Mouse (Mus musculus): Measurements from ENCODE around the gene Hist1h2ad. TPM values are rescaled to one million over a fixed set of nuclear protein-coding genes. Genes with fewer than 3 reads are reported as not detected.
A peak's percentile ranks its signal among the peaks of the same experiment; 100 is the strongest.
"Not testable (repeated sequence)": the region's sequence is repeated elsewhere in the genome, so short reads cannot be mapped to it uniquely, and the experiment has no call there.

Hist1h2ad gene
- total RNA-seq, 2 experiments from 2014 or later: 685 TPM; not detected in 1

DNA sequence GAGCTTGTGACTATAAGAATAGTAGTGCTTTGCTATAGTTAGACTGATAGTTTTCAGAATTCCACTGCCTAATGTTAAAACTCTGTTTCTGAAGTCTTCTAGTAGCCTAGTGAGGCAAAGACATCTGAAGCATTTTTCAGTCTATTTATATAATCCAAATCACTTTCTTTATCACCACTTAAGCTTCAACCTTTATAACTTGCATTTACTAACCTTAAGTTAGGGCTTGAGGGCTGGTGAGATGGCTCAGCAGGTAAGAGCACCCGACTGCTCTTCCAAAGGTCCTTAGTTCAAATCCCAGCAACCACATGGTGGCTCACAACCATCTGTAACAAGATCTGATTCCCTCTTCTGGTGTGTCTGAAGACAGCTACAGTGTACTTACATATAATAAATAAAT, 34.4 kb upstream of the Hist1h2ad start:
- not testable (repeated sequence) for ATAC-seq (replicated peaks; ENCODE audit: poor library complexity, severe bottlenecking)

DNA sequence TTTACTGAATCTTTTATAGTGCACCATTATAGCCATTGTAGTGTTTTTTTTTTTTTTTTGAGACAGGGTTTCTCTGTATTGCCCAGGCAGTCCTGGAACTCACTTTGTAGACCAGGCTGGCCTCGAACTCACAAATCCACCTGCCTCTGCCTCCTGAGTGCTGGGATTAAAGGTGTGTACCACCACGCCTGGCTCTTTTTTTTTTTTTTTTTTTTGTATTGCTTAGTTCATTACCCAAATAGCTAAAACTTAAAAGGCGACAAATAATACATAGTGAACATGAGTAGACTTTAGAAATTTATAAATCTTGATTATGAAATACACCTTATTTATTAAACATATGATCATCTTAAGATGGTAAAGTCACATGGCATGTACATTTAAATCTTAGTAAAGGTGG, 32.7 kb upstream of the Hist1h2ad start:
- no peak for ATAC-seq (replicated peaks; ENCODE audit: poor library complexity, severe bottlenecking)

DNA sequence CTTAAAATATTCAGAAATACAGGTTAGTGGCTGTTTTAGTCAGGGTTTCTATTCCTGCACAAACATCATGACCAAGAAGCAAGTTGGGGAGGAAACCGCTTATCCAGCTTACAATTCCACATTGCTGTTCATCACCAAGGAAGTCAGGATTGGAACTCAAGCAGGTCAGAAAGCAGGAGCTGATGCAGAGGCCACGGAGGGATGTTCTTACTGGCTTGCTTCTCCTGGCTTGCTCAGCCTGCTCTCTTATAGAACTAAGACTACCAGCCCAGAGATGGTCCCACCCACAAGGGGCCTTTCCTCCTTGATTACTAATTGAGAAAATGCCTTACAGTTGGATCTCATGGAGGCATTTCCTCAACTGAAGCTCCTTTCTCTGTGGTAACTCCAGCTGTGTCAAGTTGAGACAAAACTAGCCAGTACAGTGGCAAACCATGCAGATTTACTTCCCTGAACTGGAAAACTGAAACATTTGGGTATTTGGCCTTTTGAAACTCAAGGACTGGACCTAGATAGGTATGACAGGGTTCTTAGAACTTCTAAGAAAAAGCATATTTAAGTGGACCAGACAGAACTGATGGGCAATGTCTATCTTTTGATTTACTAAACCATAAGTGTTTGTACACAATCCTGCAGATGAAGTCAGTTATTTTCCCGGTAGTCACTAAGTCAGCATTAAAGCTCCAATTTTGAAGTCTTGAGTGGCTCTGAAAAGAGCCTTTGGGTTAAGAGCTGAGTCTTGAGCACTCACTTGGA, 31.8 kb upstream of the Hist1h2ad start:
- ATAC-seq (replicated peaks; ENCODE audit: poor library complexity, severe bottlenecking): not testable (repeated sequence)

DNA sequence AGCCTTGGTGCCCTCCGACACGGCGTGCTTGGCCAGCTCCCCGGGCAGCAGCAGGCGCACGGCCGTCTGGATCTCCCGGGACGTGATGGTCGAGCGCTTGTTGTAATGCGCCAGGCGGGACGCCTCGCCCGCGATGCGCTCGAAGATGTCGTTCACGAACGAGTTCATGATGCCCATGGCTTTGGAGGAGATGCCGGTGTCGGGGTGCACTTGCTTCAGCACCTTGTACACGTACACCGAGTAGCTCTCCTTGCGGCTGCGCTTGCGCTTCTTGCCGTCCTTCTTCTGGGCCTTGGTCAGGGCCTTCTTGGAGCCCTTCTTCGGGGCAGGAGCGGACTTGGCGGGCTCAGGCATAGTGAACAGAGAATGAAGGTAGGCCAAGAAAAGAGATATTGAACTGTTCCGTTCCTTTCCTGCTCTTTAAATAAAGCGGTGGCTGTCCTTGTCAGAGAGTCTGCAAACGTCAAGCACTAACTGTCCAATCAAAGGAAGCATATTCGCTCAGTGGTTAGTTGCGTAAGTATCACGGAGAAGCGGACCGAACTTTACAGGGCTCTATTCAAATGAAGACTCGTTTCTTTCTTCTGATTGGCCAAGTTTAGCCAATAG, 31.1 kb upstream of the Hist1h2ad start, which contains the start of gene Hist1h2bh:
TSS of gene Hist1h2bh (minus strand) at position 394 of the 609 bp plus-strand sequence.
- peak; percentile 85 for ATAC-seq (replicated peaks; ENCODE audit: poor library complexity, severe bottlenecking)

DNA sequence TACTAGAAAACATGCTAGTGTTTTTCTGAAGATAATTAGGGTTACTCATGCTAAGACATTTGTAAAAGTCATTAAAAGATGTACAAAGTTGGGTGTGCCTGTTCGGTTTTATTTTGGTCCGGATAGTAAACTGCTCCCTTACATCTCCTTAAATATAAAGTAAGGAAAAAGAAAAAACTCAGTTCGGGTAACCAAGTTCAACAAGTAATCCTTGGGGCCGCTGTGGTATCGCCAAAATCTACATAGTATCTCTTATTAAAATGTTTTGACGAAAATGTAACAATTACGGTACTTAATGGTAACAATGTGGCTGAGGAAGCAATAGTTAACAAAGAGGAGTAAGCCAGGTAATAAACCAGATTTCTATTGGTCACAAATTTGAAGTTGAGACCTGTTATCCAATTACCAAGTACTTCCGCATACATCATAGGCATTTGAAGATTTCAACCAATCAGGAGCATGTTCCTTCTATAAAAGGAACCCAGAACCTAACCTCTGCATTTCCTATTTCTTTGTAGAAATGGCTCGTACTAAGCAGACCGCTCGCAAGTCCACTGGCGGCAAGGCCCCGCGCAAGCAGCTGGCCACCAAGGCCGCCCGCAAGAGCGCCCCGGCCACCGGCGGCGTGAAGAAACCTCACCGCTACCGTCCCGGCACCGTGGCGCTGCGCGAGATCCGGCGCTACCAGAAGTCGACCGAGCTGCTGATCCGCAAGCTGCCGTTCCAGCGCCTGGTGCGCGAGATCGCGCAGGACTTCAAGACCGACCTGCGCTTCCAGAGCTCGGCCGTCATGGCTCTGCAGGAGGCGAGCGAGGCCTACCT, 30.0 kb upstream of the Hist1h2ad start, which contains the start of gene Hist1h3f:
TSS of gene Hist1h3f (plus strand) at position 88 of the 822 bp plus-strand sequence.
- peak; percentile 72 for ATAC-seq (replicated peaks; ENCODE audit: poor library complexity, severe bottlenecking)

DNA sequence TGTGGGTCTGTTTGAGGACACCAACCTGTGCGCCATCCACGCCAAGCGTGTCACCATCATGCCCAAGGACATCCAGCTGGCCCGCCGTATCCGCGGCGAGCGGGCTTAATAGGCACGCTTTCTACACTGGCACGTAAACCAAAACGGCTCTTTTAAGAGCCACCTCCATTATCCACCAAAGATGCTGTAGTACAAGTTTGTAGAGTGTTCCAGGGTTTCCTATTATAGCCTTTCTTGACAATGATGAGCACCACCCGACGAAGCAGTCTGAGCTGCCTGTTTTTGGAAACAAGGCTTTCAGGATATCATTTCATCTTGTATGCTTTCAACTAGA, 29.4 kb upstream of the Hist1h2ad start:
- ATAC-seq (replicated peaks; ENCODE audit: poor library complexity, severe bottlenecking): peak; percentile 27

DNA sequence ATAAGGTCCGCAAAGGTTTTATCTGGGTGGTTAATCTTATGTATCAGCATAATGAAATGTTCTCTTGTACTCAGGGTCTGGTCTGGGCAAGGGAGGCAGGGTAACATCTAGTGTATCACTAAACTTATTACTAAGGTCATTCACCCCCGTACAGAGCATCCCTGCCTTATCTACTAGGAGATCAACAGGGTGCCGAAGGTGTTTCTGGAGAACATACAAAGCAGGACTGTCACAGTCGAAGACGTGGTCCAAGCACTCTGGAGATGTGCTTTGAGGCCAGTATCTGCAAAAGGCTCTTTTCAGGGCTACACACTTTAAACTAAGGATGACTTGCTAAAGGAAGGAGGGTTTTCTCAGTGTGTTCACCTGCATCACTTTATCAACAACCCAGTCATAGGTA, 27.5 kb upstream of the Hist1h2ad start:
- ATAC-seq (replicated peaks; ENCODE audit: poor library complexity, severe bottlenecking): no peak

DNA sequence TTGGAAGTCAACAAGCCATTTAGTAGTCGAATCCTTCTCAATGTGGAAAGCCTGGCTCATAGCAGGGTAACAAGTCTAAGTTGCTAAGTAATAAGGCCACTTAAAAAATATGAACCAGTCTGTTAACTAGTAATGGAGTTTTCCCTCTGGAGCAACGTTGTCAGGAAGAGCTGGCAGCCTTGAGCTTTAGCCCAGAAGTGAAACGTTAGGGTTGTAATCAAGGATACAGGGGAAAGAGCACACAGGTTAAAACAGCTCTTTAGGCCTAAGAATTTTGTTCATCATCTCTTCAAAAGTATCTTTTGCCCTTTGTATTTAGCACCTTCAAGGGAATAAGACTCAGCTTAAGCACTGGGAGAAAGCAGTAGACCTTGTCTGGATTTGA, 23.4 kb upstream of the Hist1h2ad start:
- no peak for ATAC-seq (replicated peaks; ENCODE audit: poor library complexity, severe bottlenecking)

DNA sequence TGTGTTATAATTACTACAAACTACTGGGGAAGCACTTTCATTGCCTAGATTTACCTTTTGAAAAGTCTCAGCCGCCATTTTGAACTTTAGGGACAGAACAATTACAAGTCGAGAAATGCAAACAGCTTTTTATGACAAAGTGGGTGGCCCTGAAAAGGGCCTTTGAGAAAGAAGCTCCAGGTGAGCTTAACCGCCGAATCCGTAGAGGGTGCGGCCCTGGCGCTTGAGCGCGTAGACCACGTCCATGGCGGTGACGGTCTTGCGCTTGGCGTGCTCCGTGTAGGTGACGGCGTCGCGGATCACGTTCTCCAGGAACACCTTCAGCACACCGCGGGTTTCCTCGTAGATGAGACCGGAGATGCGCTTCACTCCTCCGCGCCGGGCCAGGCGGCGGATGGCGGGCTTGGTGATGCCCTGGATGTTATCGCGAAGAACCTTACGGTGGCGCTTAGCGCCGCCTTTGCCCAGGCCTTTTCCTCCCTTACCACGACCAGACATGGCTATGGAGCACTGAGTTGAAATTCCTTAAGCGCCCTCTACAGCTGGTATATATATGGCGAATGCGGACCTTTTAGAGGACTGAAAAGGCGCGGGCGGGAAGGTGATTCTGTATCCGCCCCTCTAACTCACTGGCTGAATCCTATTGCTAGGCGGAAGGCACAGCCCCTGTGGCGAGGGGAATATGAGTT, 22.9 kb upstream of the Hist1h2ad start, which contains the start of gene Hist1h4f:
TSS of gene Hist1h4f (minus strand) at position 503 of the 689 bp plus-strand sequence.
- ATAC-seq (replicated peaks; ENCODE audit: poor library complexity, severe bottlenecking): peak; percentile 63

DNA sequence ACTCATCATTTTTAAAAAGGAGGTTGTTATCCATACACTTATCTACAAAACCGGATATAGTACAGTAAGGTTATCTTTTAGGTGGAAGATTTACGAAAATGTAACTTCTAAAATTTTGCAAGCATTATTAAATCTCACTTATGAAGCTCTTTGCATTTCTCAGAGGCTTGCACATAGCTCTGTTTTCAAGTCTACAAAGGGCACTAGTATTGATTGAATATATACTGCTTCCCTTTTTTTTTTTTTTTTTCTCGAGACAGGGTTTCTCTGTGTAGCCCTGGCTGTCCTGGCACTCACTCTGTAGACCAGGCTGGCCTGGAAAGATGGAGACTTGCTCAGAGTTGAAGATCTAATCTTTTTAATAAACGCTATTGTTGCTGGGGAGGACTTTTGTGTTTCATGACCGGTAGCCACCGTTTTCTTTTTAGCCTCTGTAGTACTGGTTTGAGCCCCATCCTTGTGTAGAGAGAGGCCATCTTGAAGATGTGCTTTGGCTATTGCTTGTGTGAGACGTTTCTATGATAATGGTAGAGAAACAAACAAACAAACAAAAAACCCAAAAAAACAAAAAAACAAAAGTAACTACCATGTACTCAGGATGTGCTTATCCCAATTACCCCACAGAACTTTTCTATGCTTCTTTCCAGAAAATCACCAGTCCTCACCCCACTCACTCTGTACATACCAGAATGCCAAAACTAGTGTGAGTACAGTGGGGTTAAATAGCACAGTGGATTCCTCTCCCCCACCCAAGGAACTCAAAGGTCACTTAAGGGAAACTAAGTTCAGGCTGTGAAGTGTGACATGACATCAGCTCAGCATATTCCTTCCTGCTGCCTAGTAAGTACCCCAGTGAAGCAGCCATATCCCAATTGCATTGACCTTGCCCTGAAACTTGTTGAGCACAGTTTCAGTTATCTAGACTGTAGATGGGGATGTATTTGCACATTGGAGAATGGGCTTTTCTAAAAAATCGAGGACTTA, 22.0 kb upstream of the Hist1h2ad start:
- ATAC-seq (replicated peaks; ENCODE audit: poor library complexity, severe bottlenecking): no peak

DNA sequence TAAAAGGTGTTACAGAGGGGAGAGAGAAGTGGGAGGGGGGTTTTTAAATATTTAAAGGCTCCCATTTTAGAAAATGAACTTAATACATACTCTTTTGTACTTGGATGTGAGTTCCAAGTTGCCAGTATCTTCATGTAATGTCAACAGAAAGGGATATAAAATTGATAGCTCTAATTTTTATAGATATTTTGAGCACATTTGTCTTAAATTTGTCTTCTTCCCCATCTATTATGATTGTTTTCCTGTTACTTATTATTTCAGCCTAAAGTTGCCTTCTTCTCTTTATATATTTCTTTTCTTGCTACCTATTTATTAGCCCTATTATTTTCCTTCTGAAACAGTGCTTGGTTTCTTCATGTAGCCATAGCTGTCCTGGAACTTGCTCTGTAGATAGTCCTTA, 21.2 kb upstream of the Hist1h2ad start, which contains the start of gene Hist1h1d:
TSS of gene Hist1h1d (plus strand) at position 301 of the 400 bp plus-strand sequence.
- no peak for ATAC-seq (replicated peaks; ENCODE audit: poor library complexity, severe bottlenecking)

DNA sequence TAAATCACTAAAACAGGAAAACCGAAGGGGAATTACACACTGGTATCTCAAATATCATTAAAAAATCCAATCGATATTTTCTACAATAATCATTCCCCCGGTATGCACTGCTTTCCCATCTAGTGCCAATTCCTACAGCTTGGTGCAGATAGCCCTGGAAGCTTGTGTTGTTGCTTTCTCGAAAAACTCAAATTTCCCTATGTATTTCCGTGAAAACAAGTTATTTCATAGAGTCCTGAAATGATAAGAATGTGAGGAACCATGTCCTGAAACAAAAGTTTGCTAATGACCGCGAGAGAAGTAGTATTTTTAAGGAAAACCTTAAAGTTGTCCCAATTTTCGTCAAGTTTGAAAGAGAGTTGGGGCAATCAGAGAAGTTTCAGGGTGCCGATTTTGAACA, 19.8 kb upstream of the Hist1h2ad start:
- no peak for ATAC-seq (replicated peaks; ENCODE audit: poor library complexity, severe bottlenecking)

DNA sequence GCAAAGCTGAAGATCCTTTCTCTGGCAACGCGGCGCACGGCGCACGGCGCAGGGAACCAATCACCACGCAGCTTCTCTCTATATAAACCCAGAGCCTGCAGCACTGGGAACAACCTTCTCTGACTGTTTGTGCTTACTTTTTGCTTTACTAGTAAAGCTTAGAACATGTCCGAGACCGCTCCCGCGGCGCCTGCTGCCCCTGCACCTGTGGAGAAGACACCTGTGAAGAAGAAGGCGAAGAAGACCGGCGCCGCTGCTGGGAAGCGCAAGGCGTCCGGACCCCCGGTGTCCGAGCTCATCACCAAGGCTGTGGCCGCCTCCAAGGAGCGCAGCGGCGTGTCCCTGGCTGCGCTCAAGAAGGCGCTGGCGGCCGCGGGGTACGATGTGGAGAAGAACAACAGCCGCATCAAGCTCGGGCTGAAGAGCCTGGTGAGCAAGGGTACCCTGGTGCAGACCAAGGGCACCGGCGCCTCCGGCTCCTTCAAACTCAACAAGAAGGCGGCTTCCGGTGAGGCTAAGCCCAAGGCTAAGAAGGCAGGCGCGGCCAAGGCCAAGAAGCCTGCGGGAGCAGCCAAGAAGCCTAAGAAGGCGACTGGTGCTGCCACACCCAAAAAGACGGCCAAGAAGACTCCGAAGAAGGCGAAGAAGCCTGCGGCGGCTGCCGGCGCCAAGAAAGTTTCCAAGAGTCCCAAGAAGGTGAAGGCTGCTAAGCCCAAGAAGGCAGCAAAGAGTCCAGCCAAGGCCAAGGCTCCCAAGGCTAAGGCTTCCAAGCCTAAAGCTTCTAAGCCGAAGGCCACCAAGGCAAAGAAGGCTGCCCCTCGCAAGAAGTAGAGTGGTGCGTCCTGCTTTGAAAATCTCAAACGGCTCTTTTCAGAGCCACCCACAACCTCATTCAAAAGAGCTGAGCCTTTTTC, 19.0 kb upstream of the Hist1h2ad start:
- peak; percentile 64 for ATAC-seq (replicated peaks; ENCODE audit: poor library complexity, severe bottlenecking)

DNA sequence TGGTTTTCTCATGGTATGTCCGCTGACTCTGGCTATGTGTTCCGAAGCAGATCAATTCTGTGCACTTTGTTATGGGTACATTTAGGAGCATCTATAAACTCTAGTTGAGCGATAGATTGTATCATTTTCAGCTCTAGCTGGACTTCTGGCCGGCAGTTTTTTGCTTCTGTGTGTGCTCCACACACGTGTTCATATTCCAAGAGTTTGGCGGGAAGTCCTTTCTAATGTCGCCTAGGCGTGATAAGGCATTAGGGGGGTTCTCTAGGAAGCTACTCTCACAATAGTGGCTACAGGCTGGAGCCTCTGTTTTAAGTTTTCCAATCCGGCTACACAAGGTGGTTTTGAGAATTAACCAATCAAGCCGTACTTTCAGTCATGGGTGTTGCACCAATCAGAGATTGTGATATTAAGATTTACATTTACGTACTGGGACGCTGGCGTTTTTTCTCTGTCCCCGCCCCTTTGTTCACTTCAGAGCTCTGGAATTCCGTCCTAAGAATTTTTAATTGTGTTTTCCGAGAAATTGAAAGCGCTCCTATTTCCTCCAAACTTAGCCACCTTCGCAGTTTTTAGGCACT, 18.3 kb upstream of the Hist1h2ad start:
- peak; percentile 59 for ATAC-seq (replicated peaks; ENCODE audit: poor library complexity, severe bottlenecking)

DNA sequence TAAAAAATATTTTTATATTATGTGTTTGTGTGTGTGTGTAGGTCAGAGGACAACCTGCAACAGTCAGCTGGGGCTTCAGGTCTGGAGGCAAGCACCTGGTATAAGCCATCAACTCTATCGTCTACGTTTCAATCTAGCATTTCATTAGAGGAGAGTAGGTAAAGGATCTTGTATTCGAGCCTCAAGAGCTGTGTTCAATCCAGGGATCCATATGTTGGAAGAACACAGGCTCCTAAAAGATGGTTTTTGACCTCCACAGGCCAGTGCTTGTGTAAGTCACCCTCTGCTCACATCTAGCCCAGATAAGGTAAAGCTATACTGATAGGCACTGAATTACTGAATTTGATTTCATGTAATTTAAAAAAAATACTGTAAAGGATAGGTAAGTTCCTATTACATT, 17.3 kb upstream of the Hist1h2ad start:
- ATAC-seq (replicated peaks; ENCODE audit: poor library complexity, severe bottlenecking): no peak

DNA sequence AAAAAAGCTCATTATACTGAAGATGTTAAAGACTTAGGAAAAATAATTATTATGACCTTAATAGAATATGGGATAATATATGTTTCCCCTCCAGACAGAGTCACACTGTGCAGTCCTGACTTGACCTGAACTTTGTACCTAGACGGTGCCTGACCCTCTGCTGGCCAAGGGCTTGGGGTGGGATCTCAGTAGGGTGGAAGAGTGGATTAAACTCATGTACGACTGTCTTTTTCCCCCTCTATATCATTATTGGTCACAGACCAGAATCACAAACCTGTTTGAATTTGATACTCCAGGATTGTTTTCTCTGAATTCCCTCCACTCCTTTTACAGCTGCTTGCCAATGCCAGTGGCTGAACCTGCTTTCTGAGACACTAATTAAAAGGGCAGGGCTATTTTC, 13.5 kb upstream of the Hist1h2ad start:
- not testable (repeated sequence) for ATAC-seq (replicated peaks; ENCODE audit: poor library complexity, severe bottlenecking)

DNA sequence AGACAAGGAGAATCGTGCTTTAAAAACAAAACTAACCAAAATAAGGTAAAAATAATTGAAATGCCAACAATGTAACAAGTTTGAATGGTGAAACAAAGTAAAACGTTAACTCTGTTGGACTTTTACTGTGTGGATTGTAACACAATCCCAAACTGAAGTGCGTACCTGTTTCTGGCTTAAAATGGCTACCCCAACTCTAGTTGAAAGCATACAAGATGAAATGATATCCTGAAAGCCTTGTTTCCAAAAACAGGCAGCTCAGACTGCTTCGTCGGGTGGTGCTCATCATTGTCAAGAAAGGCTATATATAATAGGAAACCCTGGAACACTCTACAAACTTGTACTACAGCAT, 12.7 kb upstream of the Hist1h2ad start:
- ATAC-seq (replicated peaks; ENCODE audit: poor library complexity, severe bottlenecking): not testable (repeated sequence)
